Comparison of ENCODE assay signal across 9 mouse cellular contexts in the genomic region with DNA sequence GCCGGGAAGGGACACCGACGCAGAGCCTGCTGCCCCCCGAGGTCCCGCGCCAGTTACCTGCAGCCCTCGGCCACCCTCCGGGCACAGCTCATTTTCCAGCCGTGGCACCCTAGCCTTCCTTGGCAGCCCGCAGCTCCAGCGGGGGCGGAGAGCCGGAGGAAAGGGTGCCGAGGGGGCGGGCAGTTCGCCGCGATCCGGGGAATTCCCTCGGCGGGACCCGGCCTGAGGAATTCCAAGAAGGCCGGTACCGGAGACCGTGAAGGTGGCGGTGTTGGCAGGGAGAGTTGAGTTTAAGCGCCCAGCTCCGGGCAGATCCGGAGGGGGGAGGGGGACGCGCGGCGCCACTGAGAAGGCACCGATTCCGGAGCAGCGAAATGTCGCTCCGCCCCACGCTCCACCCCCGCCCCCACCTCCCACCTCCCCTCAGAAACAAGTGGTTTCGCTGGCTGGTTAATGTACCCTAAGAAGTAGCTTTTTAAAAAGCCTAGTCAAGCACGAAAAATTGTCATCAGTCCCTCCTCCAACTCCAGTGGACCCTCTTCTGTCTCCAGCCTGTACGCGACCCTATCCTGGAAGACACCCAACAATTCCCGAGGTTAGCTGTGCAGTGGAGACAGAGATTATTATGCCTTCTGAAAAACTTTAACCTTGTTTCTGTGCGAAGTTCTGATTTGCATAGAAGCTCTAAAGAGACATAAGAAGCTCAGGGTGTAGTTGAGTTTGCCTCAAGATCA. TPM values are rescaled to one million over a fixed set of nuclear protein-coding genes. Genes with fewer than 3 reads are reported as not detected.
DNase-seq lines count a peak whose midpoint lies in the region; ATAC-seq lines count a peak whose summit lies in the region.
"Had no signal": no experiment of that assay in that cellular context is flagged by ENCODE, and none has a peak within 500 bp of the region (broad histone marks: within the 10 kb centered on the region; RNA-seq: fewer than 3 reads in every experiment).

No protein-coding gene starts in this region.

- H3K9me3 ChIP-seq in forebrain, embryonic 14.5 days (replicated peaks; ENCODE audit: control insufficient read depth, low read length), result no peaks in the 10 kb centered on the region
- H3K9me3 ChIP-seq in liver, embryonic 15.5 days (replicated peaks), result no peaks in the 10 kb centered on the region
- H3K9me3 ChIP-seq in neural tube, embryonic 15.5 days (replicated peaks), result no peaks in the 10 kb centered on the region

- ATAC-seq in forebrain, embryonic 14.5 days, result peak; percentile 82
- no peak for ATAC-seq in liver, embryonic 15.5 days (ENCODE audit: insufficient read depth)
- peak; percentile 67 for ATAC-seq in neural tube, embryonic 15.5 days (ENCODE audit: low FRiP score)

- peak overlapping the region; percentile 62 for H3K9ac ChIP-seq in forebrain, embryonic 14.5 days (ENCODE audit: low read length)
- no peak overlapping the region for H3K9ac ChIP-seq in liver, embryonic 15.5 days
- peak overlapping the region; percentile 47 for H3K9ac ChIP-seq in neural tube, embryonic 15.5 days (replicated peaks)

- peak overlapping the region; percentile 65 for H3K4me3 ChIP-seq in forebrain, embryonic 14.5 days (ENCODE audit: low read depth, low read length)
- peak overlapping the region; percentile 56 for H3K4me3 ChIP-seq in liver, embryonic 15.5 days (replicated peaks)
- H3K4me3 ChIP-seq in neural tube, embryonic 15.5 days (replicated peaks), result peak overlapping the region; percentile 56
- H3K4me3 ChIP-seq: myocyte had no signal

- under 1% methylated on average over 35 of the region's 46 CpGs for WGBS in forebrain, embryonic 14.5 days
- under 1% methylated on average over 46 of the region's 46 CpGs for WGBS in liver, embryonic 15.5 days (ENCODE audit: insufficient replicate concordance)
- WGBS in neural tube, embryonic 15.5 days, result under 1% methylated on average over 46 of the region's 46 CpGs

- no peak overlapping the region for H3K27ac ChIP-seq in forebrain, embryonic 14.5 days (ENCODE audit: low read depth, low read length)
- no peak overlapping the region for H3K27ac ChIP-seq in liver, embryonic 15.5 days (replicated peaks)
- no peak overlapping the region for H3K27ac ChIP-seq in neural tube, embryonic 15.5 days (replicated peaks)

- DNase-seq in B cell, adult 2 months, result peak; percentile 2 to 4
- peak; percentile 76 for DNase-seq in adrenal gland, postnatal 25 days
- DNase-seq in forebrain, embryonic 14.5 days (ENCODE audit: low spot score), result peak; percentile 71
- peak; percentile 27 for DNase-seq in heart, postnatal 25 days (ENCODE audit: low spot score)
- peak; percentile 84 to 90 for DNase-seq in kidney, postnatal 4 days
- peak; percentile 67 for DNase-seq in thymus, postnatal 4 days

- H3K4me1 ChIP-seq in forebrain, embryonic 14.5 days (ENCODE audit: control insufficient read depth, insufficient read depth, low read length), result peaks cover 15% of the 10 kb centered on the region
- H3K4me1 ChIP-seq in liver, embryonic 15.5 days (replicated peaks), result 0 out of 2 replicates have a peak, but pooled peaks cover 6% of the 10 kb centered on the region
- peaks cover 26% of the 10 kb centered on the region for H3K4me1 ChIP-seq in neural tube, embryonic 15.5 days

- intact Hi-C loops in heart, postnatal 25 days (cut with DNase I), result loop anchor here (5.0 to 10.0 kb wide), 4 partner anchors 36 to 261 kb away; a partner anchor contains a TSS

- H3K36me3 ChIP-seq in forebrain, embryonic 14.5 days (ENCODE audit: control insufficient read depth, insufficient read depth, low read length), result no peaks in the 10 kb centered on the region
- no peaks in the 10 kb centered on the region for H3K36me3 ChIP-seq in liver, embryonic 15.5 days (replicated peaks)
- H3K36me3 ChIP-seq in neural tube, embryonic 15.5 days, result no peaks in the 10 kb centered on the region

- peaks cover 39% of the 10 kb centered on the region for H3K27me3 ChIP-seq in forebrain, embryonic 14.5 days (replicated peaks; ENCODE audit: control insufficient read depth, insufficient read depth, low read length)
- peaks cover 70% of the 10 kb centered on the region for H3K27me3 ChIP-seq in liver, embryonic 15.5 days
- peaks cover 59% of the 10 kb centered on the region for H3K27me3 ChIP-seq in neural tube, embryonic 15.5 days (replicated peaks)

- H3K4me2 ChIP-seq in forebrain, embryonic 14.5 days (ENCODE audit: low read length), result peak overlapping the region; percentile 99
- peak overlapping the region; percentile 64 for H3K4me2 ChIP-seq in liver, embryonic 15.5 days
- H3K4me2 ChIP-seq in neural tube, embryonic 15.5 days, result peak overlapping the region; percentile 99

RNA-seq across cellular contexts. Expression of a gene that starts 32.5 kb away (rescaled TPM):
- 13.2 and 13.6 TPM in 2 replicates for total RNA-seq in adrenal gland, postnatal 25 days (2021)
- polyA plus RNA-seq in forebrain, embryonic 14.5 days (2014; fragmentation: Nextera tagmentation; extraction: Ambion mirVana), result 33.3 and 37.5 TPM in 2 replicates
- 10 to 100 TPM; 12.3 to 13.8 TPM for total RNA-seq in heart, postnatal 25 days (2021)
- polyA plus RNA-seq in liver, embryonic 15.5 days (2015; fragmentation: Nextera tagmentation; extraction: Ambion mirVana), result 0.35 and 0.41 TPM in 2 replicates
- polyA plus RNA-seq in neural tube, embryonic 15.5 days (2015; fragmentation: Nextera tagmentation; extraction: Ambion mirVana), result 32.1 and 40.5 TPM in 2 replicates
- polyA plus RNA-seq: myocyte had no signal

Comparison
In these comparisons a context has a peak if more than half of its experiments do, and no peak if none do; other contexts are left out.
1. DNase-seq: peak in every context shown above with its lines; median percentile 87 in kidney, postnatal 4 days; 76 in adrenal gland, postnatal 25 days; 71 in forebrain, embryonic 14.5 days; 67 in thymus, postnatal 4 days; 27 in heart, postnatal 25 days; 3 in B cell, adult 2 months.
2. RNA of a gene that starts 32.5 kb away (polyA plus RNA-seq): 32.1 to 40.5 TPM in neural tube, embryonic 15.5 days and 33.3 to 37.5 TPM in forebrain, embryonic 14.5 days; 0.35 to 0.41 TPM in liver, embryonic 15.5 days; every median in the first group is over 10 times any median in the second.
3. Peak in every context shown above with its lines, with median percentiles within 50 percentile points of each other: H3K4me2 ChIP-seq and H3K4me3 ChIP-seq.